Mouse (Mus musculus) spleen, postnatal 14 days (tissue): ENCODE data around the gene Cenpm.

Source experiments
- DNase-seq, 2 experiments: peaks; one replicate each; pipeline ENCODE4 v3.0.0; 2021 to 2022; ENCODE audit warnings: low spot score in 2 of 2

Gene Cenpm

DNA sequence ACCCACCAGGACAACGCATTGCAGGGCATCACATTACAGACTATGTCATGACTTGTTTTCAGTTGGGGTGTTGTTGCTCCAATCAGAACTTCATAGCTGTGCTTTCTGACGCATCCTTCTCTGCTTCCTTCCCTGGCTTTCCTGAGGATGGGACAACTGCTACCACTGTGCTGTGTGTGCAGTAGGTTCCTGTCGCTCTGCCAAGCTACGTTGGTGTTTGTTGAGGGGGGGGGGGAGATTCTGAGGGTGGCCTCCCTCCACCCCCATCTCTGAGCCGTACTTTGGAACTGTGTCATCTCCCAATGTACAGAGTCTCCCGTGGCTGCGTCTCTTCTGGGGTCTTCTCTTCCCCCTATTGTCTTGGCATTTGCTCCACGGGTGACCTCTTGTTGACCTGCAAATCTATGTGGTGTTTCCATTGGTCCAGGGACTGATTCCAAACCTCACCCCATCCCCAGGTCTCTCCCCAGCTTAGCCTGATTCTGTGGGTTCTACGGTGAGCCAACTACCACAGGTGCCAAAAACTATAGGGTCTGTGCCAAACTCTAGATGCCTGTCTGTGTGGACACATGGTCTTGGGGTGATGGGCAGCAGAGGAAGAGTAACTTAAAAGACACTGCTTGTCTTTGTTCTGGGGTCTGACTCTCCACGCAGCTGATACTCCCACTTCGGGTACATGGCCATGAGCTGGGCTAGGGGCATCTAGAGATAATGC, 29.1 kb downstream of the Cenpm start:
- no peak for DNase-seq

DNA sequence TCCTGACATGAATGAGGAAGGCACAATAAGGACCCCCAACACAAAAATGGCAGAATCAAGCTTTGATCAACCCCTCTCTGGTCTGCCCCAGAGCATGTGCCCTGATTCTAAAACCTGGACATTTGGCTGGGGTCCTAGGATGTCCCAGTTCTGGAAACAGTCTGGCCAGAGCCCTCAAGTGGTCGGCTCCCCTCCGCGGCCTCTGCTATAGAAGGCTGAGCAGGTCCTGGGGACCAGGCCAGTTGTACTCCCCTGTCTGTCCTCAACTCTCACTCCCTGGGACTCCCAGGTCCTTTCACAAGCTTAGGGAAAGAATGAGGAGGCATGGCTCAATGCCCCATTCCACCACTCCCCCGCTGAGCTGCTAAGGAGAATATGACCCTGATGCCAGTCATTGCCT, 31.3 kb downstream of the Cenpm start:
- DNase-seq = no peak

DNA sequence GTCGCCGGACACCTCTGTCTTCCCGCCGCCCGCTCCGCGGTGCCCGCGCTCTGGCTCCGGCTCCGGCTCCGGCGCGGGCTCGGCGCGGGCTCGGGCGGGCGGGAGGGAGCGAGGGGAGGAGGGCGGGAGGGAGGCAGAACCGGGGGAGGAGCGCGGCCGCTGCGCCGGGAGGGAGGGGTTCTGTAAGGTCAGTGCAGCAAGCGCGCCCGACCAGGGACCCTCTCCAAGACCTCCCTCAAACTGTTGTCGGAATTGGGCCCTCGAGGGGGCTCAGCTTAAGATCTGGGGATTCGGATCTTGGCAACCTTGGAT, 31.8 kb downstream of the Cenpm start, which contains the start of gene Shisa8:
Gene Shisa8 (minus strand): TSS at position 64 of the 312 bp plus-strand sequence.
- DNase-seq = no peak

DNA sequence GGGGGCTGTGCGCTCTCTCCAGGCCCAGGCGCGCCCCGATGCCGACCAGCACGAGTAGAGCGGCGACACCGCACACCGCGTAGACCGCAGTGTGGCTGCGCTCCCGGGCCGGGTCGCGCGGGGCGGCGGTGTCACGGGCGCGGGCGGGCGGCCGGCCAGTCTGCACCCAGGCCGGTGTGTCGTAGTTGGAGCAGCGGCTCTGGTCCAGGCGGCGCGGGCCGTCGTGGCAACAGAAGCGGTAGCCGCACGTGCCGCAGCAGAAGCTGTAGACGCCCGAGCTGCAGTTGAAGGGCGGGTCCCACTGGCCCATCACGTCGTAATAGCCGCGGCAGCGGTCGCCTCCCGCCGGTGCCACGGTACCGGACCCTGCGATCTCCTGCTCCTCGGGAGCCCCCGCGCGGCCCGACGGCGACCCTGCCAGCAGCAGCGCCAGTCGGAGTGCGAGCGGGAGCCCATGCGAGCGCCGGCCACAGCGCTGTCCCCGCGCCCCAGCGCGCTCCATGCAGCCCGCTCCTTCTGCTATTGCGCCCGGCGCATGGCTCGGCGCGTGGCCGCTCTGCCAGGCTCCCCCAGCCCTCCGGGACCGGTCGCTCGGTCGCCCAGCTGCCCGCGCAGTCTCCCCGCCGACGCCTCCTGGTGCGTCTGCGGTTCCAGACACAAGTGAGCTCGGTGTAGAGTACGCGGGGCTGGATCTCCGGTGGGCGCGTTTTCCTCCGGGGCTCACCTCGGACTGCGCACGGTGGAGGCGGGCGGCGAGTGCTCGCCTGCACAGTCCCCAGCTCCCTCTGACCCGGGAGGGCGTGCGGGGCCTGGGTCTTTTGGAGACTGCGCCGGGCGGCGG, 32.4 kb downstream of the Cenpm start:
- DNase-seq = no peak

DNA sequence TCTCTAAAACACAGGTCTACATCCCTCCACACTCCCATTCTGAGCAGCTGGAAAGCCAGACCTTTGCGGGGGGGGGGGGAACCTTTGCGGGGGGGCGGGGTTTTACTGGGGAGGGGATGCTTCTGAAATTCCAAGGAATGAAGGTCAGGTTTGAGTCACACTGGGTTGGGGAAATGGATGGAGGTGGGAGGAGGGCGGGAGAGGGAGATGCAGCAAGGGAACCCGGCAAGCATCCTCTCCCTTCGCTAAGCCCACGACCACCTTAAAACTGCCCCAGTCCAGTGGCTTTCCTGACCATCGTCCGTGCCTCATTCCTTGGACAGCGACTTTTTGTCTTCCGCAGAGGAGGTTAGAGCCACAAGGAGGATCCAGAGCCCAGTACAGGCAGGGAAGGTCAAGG, 33.3 kb downstream of the Cenpm start:
- DNase-seq = no peak

DNA sequence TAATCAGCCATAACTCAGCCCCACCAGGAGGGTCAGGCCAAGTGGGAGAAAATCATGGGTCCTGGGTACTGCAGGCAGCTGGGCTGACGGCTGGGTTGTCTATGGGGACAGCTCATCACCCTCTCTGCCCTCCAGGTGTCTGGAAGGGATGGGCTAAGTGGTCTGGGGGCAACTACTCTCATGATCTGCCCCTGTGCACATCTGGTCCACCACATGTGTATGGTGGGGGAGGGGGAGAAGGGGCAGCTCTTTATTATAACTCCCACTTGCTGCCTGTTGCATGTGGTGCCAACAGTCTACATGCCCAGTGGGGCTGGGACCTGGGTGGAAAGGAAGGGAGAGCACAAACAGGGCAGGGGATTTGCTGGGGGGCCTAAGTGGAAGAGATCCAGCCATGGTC, 33.7 kb downstream of the Cenpm start:
- DNase-seq = no peak

DNA sequence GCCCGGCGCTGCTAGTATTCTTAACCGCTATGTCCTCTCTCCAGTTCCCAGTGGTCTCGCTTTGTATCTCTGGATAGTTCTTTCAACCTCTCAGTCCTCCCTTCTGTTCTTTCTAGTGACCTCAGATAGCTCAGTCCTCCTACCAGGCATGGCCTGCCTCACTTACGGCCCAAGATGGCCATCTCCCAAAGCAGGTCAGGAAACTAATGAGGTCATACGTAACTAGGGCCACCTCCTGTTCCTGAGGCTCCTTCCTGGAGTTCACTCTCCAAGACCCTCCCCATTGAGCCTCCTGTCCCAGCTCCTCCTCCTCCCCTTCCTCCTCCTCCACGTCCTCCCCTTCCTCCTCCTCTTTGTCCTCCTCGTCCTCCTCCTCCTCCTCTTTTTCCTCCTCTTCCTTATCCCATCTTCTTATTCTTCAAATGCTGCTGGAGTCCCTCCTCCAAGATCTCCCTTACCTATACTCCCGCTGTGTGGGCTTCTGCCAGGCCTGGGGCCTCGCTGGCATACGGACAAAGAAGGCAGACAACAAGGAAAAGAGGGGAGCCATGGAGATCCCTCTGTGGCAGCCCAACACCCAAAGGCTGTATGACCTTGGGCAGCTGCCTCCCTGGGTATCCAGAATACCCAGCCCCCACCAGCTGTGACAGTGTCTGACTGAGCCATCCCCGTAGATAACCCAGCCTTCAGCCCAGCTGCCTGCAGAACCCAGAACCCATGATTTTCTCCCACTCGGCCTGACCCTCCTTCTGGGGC, 35.1 kb downstream of the Cenpm start:
- no peak for DNase-seq

DNA sequence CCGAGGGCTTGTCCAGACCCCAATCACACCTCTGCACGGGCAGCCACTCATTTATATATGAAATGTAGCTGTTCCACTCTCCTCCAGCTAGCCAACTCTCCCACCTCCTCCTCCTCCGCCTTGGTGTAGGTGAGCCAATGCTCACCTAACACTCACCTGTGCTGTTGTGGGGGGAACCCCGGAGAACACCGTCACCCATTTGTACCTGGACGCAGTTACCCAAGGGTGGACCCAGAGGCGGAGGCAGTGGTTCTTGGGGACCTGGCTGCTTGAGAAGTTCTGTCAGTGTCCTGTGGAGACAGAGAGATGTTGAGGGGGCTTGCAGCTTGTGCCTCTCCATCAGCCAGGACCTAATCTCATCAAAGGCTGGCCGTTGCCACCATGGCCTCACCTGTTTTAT, 36.2 kb downstream of the Cenpm start:
- DNase-seq = no peak

DNA sequence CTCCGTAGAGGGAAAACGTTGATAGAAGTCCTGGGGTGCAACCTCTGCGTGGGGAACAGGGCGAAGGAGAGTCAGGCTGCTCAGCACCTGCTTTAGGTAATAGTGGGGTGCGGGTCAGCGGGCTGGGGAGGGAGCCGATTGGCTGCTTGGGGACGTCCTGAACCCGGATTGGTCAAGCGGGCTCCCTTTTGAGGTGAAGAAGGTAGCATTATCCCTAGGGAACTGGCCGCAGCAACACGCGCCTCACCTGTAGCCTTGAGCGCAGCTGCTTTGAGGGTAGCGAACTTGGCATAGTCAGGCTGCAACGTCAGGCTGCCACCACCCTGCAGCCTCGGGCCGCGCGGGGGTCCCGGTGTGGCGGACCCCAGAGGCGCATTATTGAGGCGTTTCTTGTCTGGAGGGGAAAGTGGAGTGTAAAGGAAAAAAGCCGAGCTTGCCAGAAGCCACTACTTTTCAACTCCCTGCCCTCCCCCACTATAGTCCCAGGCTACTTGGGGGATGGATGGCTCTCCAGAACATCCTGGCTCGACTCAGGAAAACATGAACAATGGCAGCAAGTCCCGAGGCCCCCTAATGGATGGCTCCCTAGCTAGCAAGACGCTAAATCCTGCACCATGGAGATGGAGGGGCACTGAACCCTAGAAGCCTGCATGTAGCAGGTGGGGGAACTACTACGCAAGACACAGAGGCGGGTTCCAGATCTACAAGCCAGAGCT, 36.9 kb downstream of the Cenpm start:
- no peak for DNase-seq

DNA sequence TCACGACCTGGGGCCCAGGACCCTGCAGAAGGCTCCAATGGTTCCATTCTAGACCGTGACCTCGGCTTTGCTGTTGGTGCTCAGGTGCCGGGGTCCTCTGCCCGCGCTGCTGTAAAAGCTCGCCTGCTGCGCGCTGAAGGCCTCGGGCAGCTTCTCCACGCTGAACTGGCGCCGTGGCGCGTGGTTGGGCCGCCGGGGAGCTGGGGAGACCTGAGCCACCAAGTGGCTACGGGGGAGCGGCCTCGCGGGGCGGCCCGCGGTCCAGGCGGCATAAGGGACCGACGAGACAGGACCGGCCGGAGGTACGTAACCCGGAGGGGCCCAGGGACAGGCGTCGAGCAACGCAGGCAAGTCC, 37.5 kb downstream of the Cenpm start:
- no peak for DNase-seq

DNA sequence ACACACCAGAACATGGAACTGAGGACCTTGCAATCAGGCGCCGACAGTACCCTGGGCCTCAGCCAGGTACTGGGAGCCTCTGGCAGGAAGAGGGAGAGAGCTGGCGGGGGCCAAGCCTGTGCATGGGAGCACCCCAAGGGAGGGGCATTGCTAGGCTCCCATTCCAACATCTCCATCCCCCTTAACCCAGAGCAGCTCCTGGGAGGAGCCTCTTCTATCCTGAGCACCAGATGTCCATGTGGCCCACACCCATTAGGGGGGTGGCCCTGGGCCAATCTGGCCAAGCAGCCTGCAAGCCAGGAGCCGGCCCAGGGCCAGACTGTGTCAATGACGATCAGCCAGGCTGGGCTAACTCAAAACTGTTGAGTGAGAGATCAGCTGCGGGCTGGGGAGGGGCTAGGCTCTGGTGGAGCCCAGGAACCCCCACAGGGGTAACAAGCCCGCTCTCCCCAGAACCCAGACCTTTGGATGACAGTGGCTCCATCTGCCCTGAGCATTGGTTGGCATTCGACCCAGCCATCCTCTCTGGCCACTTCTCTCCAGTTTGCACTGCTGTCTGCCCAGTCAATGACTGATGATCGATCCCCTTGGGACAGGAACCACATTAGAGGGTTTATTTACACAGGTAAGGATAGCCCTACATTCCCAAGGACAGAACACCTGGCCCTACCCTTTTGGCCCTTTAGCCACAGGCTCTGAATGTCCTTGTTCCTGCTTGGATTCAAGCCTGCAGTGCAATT, 38.0 kb downstream of the Cenpm start:
- no peak for DNase-seq

DNA sequence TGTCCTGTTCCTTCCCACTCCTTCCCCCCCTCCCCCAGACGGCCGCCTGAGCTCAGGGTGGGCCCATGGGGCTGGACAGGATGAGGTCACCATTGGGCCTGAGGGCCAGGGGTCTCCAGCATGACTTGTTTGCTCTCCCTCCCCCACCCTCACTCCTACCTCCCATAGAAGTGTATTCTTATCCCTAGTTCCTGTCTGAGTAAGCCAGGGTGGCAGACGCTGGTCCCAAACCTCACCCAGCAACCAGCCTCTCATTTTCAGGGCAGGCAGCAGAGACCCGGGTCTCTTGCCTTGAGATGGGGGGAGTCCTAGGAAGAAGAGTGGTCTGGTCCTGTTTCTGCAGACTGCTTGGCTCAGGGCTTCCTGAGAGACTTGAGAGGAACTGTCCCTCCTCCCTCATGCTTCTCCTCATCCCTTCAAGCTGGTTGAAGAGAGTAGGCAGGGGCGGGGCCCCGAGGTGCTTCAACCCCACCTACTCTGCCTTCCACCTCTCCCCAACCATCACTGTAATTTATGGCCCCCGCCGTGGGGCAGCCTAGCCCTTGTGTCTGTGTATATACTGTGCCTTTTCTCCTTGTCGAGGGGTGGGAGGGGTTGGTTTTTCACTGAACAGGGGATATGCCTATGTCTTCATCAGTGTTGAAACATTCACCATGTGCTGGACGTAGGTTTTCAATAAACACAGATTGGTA, 39.7 kb downstream of the Cenpm start:
- no peak for DNase-seq

DNA sequence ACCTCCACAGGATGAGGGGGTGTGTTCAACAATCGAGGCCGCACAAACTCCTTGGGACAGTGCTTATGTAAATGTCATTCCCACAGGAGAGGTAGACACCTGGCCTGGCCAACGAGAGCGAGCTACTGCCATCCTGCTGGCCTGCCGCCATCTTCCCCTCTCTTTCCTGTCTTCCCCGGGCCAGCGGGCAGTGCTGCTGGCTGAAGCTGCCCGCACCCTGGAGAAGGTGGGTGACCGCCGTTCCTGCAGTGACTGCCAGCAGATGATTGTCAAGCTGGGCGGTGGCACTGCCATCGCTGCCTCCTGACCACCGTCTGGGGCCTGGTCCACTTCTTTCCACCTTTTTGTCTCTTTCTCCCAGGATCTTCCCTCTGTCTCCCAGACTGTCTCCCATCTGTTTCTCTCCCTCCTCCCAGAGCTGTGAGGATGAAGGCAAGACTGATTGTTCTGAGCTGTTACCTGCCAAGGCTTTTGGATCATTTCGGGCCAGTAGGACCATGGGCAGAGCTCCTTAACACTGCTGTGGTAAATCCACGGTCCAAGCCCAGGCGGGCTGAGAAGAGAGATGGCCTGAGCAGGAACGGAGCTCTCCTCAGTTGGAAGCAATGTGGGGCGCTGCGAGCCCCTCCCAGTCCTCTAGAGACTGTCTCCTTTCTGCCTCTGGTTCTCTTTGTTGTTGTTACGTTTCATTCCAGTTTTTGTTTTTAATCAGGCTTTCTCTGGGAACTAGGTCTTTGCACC, 40.8 kb downstream of the Cenpm start:
- no peak for DNase-seq

DNA sequence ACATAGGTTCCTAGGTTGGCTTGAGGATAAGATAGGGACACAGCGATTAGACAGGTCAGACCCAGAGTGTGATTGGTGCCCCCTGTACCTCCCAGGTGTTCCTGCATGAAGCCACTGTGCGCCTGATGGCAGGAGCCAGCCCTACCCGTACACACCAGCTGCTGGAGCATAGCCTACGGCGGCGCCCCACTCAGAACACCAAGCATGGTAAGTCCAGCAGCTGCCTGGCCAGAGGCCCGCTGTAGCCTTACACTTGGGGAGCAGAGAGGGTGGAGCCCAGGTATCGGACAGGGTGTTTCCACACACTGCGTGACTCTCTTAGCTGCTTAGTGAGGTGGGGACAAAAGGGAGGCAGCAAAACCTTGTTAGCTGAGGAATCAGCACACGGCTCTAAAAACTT, 41.5 kb downstream of the Cenpm start:
- no peak for DNase-seq

DNA sequence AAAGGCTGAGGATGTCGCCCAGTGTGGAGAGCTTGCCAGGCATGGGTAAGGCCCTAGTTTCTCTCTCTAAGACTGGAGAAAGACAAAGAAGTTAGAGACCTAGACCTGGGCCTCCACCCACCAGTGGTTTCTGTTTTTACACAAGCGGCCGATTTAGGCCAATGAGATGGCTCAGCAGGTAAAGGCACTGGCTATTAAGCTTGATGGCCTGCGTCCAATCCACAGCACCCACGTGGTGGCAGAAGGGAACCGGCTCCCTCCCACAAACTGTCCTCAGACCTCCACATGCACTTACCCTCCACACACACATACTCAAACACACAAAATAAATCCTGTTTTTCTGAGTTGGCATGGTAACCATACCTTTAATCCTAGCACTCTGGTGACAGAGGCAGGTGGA, 42.5 kb downstream of the Cenpm start:
- no peak for DNase-seq

DNA sequence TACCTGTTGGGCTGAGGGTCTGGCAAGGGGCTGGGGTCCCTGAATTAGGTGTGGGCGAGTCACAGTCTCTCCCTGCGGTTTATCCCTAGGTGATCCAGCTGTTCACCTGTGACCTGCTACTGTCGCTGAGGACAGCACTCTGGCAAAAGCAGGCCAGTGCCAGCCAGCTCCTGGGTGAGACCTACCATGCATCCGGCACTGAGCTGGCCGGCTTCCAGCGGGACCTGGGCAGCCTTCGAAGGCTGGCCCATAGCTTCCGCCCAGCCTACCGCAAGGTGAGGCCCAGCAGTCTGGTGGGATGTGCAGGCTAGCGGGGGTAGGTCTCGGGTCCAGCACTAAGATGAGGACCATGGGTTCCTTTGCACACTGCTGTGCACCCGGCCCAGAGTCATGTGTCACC, 45.0 kb downstream of the Cenpm start:
- DNase-seq = no peak

DNA sequence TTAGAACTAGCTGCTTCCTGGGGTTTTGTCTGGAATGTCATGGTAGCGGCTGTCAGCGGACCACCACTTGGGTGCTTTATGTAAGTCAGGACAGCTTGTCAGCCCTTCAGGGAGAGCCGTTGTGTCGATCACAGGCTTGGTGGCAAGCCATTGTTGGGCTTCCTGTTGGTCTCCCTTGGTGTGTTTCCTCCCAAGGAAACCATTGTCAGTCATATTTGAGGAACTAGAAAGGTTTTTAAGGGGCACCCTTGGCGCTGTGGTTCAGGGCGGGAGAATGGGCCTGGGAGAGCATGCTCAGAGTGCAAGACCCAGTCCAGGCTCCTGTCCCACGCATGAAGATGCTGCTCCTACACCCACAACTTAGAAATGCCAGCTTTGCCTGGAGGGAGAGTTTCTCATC, 46.2 kb downstream of the Cenpm start:
- no peak for DNase-seq

DNA sequence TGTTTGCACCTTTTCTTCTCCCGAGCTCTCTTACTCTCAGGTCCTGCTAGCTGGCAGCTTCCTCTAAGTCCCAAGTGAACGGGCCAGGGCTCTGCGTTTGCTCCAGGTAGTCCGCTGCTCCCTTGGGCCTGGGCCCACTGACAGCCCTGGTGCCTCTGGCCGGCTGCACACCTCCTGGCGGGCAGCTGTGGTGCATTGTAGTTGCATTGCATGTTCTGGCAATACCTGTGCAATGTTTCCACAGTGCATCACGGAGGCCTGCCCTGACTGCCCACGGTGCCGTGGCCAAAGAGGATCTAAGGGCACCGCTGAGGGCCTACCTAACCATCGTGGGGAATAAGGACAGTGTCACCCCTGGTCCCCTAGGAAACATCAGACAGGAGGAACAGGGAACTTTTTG, 46.6 kb downstream of the Cenpm start:
- DNase-seq = no peak

DNA sequence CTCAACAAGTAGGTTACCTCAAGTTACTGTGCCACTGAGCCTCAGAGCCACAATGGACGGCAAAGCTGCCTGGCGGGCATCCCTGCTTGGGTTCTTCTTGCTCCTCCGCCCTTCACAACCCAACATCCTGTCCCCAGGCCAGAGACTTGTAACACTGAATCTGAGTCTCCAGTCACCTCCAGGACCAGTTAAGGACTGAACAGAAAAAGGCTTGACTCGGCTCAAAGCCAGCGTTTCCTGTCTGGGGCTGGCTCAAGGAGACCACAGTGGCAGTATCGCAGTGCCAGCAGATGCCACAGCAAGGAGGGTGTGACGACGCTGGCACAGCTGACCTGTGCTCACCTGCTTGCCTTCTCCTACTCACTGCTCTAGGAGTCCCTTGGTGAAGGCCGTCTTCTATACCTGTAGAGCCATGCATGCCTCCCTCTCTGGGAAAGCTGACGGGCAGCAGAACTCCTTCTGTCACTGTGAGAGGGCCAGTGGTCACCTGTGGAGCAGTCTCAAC, 47.2 kb downstream of the Cenpm start:
- DNase-seq = no peak

DNA sequence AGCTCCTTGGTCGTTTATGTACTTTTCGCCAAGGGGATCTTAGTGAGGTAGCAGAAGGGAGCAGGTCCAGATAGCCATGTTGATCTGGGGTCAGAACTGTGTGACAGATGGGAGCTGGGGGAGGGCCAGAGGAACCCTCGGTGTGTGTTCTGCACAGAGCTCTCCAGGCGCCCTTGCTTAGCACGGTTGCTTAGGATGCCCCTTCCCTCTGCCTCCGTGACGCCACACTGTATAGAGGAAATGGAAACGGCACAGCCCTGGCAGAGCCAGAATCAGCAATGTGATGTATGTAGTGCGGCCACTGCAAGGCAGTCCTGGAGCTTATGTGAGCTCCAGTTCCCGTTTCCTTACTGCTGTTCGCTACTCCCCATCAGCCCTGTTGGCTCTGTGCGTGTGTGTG, 48.2 kb downstream of the Cenpm start:
- no peak for DNase-seq
